Mouse (Mus musculus): ENCODE data around the gene Lta. TPM values are rescaled to one million over a fixed set of nuclear protein-coding genes. Genes with fewer than 3 reads are reported as not detected.

Lta gene
- polyA plus RNA-seq, 1 experiment from 2014 or later = not detected

- H3K4me3 ChIP-seq (ENCODE audit: low read depth, low read length) = peak within 1 kb of the TSS; percentile 48
- DNase-seq (peak; percentile 58), ATAC-seq (no peak)
- H3K4me1 ChIP-seq (ENCODE audit: insufficient read depth) = peaks cover 8% of the 10 kb centered on the region
- 19% methylated on average over 13 of the region's 13 CpGs for WGBS (ENCODE audit: insufficient replicate concordance)
- H3K9ac ChIP-seq (replicated peaks) = peak within 1 kb of the TSS; percentile 40
- H3K27ac ChIP-seq (ENCODE audit: low read depth) = peak within 1 kb of the TSS; percentile 75
- no peaks in the 10 kb centered on the region; the same call in 1 of the 2 replicates for H3K36me3 ChIP-seq (replicated peaks; ENCODE audit: insufficient read depth, low read length)
- no peaks in the 10 kb centered on the region for H3K9me3 ChIP-seq (ENCODE audit: low read length)
- peak within 1 kb of the TSS; percentile 62 for H3K4me2 ChIP-seq (ENCODE audit: low read depth, low read length)
- TF ChIP-seq CTCF (IDR thresholded peaks at IDR 0.05; ENCODE audit: low read depth) = no peak
- no peak for TF ChIP-seq EP300 (IDR thresholded peaks at IDR 0.05; ENCODE audit: low read depth)
- peaks cover 29% of the 10 kb centered on the region; the same call in 1 of the 2 replicates for H3K27me3 ChIP-seq (ENCODE audit: insufficient read depth, low read length)
Measured at GRCm38 (mm10) chr17:35201787-35202186, 3.4 kb downstream of the Lta start, which contains the start of gene Tnf. Tnf (minus strand) TSS chr17:35202007.

DNA sequence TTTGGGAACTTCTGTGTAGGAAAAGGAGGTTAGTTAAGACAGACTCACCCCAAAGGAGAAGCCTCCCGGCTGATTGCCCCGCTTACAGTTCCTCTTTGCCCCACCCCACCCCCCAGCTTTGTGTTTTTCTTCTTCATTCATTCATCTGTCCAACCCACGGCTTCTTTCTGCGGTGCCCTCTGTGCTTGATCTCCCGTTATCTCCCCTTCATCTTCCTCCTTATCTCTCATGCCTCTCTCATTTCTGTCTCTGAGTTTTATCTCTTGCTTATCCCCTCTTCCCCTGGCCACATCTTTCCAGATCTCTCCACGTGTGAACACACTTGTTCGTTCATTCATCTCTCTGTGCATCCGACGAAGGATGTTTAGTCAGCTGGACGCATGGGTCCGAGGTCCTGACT lies 4.0 kb downstream of the Lta start:
- peak overlapping the region; percentile 40 for H3K9ac ChIP-seq (replicated peaks)
- H3K4me2 ChIP-seq (ENCODE audit: low read depth, low read length) = peak overlapping the region; percentile 62
- DNase-seq (no peak), ATAC-seq (no peak)
- TF ChIP-seq CTCF (IDR thresholded peaks at IDR 0.05; ENCODE audit: low read depth) (no peak), EP300 (IDR thresholded peaks at IDR 0.05; ENCODE audit: low read depth) (no peak)
- H3K27me3 ChIP-seq (ENCODE audit: insufficient read depth, low read length) = peaks cover 29% of the 10 kb centered on the region; the same call in 1 of the 2 replicates
- H3K9me3 ChIP-seq (ENCODE audit: low read length) = no peaks in the 10 kb centered on the region
- H3K36me3 ChIP-seq (replicated peaks; ENCODE audit: insufficient read depth, low read length) = no peaks in the 10 kb centered on the region; the same call in 1 of the 2 replicates
- H3K4me3 ChIP-seq (ENCODE audit: low read depth, low read length) = peak overlapping the region; percentile 48
- 20% methylated on average over 11 of the region's 11 CpGs for WGBS (ENCODE audit: insufficient replicate concordance)
- H3K27ac ChIP-seq (ENCODE audit: low read depth) = peak overlapping the region; percentile 75
- peaks cover 8% of the 10 kb centered on the region for H3K4me1 ChIP-seq (ENCODE audit: insufficient read depth)

DNA sequence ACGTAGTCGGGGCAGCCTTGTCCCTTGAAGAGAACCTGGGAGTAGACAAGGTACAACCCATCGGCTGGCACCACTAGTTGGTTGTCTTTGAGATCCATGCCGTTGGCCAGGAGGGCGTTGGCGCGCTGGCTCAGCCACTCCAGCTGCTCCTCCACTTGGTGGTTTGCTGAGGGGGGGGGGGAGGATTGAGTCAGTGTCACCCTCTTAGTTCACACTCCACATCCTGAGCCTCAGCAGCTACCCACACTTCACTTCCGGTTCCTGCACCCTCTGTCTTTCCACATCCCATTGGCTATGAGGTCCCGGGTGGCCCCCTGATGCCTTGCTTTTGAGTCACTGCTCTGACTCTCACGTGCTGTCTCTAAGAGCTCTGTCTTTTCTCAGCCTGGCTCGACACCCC lies 4.8 kb downstream of the Lta start:
- ATAC-seq = peak; percentile 66
- peaks cover 31% of the 10 kb centered on the region; the same call in 1 of the 2 replicates for H3K27me3 ChIP-seq (ENCODE audit: insufficient read depth, low read length)
- H3K36me3 ChIP-seq (replicated peaks; ENCODE audit: insufficient read depth, low read length) = no peaks in the 10 kb centered on the region; the same call in 1 of the 2 replicates
- DNase-seq = peak; percentile 69
- H3K4me2 ChIP-seq (ENCODE audit: low read depth, low read length) = peak overlapping the region; percentile 62
- 31% methylated on average over 11 of the region's 11 CpGs for WGBS (ENCODE audit: insufficient replicate concordance)
- TF ChIP-seq EP300 (IDR thresholded peaks at IDR 0.05; ENCODE audit: low read depth) (no peak), CTCF (IDR thresholded peaks at IDR 0.05; ENCODE audit: low read depth) (no peak)
- H3K4me1 ChIP-seq (ENCODE audit: insufficient read depth) = peaks cover 8% of the 10 kb centered on the region
- H3K9me3 ChIP-seq (ENCODE audit: low read length) = no peaks in the 10 kb centered on the region
- H3K9ac ChIP-seq (replicated peaks) = peak overlapping the region; percentile 30; the same call in 1 of the 2 replicates
- peak overlapping the region; percentile 48 for H3K4me3 ChIP-seq (ENCODE audit: low read depth, low read length)
- H3K27ac ChIP-seq (ENCODE audit: low read depth) = peak overlapping the region; percentile 75

DNA sequence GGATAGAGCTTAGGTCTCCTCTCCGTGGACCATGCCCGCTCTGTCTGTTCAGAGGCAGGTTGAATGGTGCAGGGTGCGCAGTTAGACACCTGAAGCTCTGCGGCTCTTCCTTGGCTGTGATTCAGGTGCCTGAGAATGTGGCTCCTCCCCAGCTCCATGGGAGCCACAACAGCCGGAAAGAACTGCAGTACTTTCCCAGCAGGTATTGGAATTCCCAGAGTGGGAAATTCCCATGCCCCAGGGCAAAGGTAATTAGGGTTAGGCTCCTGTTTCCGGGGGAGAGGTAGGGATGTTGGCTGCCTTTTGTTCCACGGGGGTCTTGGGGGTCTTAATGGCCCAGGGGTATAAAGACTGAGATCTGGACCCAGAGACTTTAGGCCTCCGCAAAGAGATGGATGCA lies 6.2 kb downstream of the Lta start:
- Histone ChIP-seq H3K9me3 (ENCODE audit: low read length) (no peaks in the 10 kb centered on the region), H3K4me2 (ENCODE audit: low read depth, low read length) (no peak overlapping the region), H3K9ac (replicated peaks) (no peak overlapping the region), H3K4me3 (ENCODE audit: low read depth, low read length) (no peak overlapping the region), H3K36me3 (replicated peaks; ENCODE audit: insufficient read depth, low read length) (no peaks in the 10 kb centered on the region; the same call in 1 of the 2 replicates), H3K4me1 (ENCODE audit: insufficient read depth) (peaks cover 16% of the 10 kb centered on the region), H3K27me3 (ENCODE audit: insufficient read depth, low read length) (peaks cover 34% of the 10 kb centered on the region), H3K27ac (ENCODE audit: low read depth) (no peak overlapping the region)
- TF ChIP-seq CTCF (IDR thresholded peaks at IDR 0.05; ENCODE audit: low read depth) (no peak), EP300 (IDR thresholded peaks at IDR 0.05; ENCODE audit: low read depth) (no peak)
- ATAC-seq = no peak
- no peak for DNase-seq
- 60% methylated on average over 8 of the region's 8 CpGs for WGBS (ENCODE audit: insufficient replicate concordance)

DNA sequence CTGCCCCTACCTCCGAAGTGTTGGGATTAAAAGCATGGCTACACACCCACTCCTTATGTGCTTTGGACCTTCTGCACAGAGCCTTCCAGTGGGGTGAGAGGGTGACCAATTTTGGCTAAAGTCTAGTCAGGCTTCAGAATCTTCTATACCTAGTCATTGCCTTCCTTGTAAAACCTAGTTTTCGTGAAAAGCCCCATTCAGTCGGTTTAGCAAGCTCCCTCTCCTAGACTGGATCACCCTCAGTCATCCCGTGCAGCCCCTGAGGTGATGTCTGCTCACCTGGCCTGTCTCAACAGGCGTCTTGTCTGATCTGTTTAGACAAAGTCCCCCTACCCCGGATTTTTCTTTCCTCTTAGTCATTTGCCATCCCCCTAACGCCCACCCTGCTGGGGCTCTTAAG lies 7.1 kb downstream of the Lta start:
- no peak for ATAC-seq
- no peak overlapping the region for H3K27ac ChIP-seq (ENCODE audit: low read depth)
- H3K9ac ChIP-seq (replicated peaks) = no peak overlapping the region
- TF ChIP-seq CTCF (IDR thresholded peaks at IDR 0.05; ENCODE audit: low read depth) (no peak), EP300 (IDR thresholded peaks at IDR 0.05; ENCODE audit: low read depth) (no peak)
- H3K9me3 ChIP-seq (ENCODE audit: low read length) = no peaks in the 10 kb centered on the region
- no peak for DNase-seq
- WGBS (ENCODE audit: insufficient replicate concordance) = 69% methylated on average over 7 of the region's 7 CpGs
- H3K36me3 ChIP-seq (replicated peaks; ENCODE audit: insufficient read depth, low read length) = no peaks in the 10 kb centered on the region; the same call in 1 of the 2 replicates
- peaks cover 16% of the 10 kb centered on the region for H3K4me1 ChIP-seq (ENCODE audit: insufficient read depth)
- no peak overlapping the region for H3K4me3 ChIP-seq (ENCODE audit: low read depth, low read length)
- no peak overlapping the region for H3K4me2 ChIP-seq (ENCODE audit: low read depth, low read length)
- peaks cover 26% of the 10 kb centered on the region for H3K27me3 ChIP-seq (ENCODE audit: insufficient read depth, low read length)

DNA sequence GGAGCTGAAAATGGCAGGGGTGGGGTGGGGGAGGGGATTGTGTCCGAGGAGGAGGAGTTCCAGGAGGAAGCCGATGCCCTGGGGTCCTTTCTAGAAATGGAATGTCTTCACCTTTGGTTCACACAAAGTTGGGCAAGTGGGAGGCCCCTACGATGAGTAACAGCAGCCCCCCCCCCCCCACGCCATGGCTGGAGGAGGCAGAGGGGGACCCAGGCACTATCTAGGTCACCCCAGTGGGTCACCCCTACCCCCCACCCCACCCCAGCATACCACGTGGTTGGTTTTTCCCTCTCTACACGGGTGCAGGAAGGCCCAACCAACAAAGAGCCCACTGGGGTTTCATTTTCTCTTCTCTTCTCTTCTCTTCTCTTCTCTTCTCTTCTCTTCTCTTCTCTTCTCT lies 8.0 kb downstream of the Lta start:
- H3K27me3 ChIP-seq (ENCODE audit: insufficient read depth, low read length) = peaks cover 23% of the 10 kb centered on the region

More for the DNA sequence above, 8.0 kb downstream of the Lta start:
- H3K36me3 ChIP-seq (replicated peaks; ENCODE audit: insufficient read depth, low read length) = no peaks in the 10 kb centered on the region; the same call in 1 of the 2 replicates
- H3K4me3 ChIP-seq (ENCODE audit: low read depth, low read length) = no peak overlapping the region
- H3K27ac ChIP-seq (ENCODE audit: low read depth) = no peak overlapping the region
- no peak for ATAC-seq
- no peak for DNase-seq
- WGBS (ENCODE audit: insufficient replicate concordance) = 24% methylated on average over 4 of the region's 6 CpGs
- TF ChIP-seq EP300 (IDR thresholded peaks at IDR 0.05; ENCODE audit: low read depth) = no peak
- TF ChIP-seq CTCF (IDR thresholded peaks at IDR 0.05; ENCODE audit: low read depth) = no peak
- H3K4me2 ChIP-seq (ENCODE audit: low read depth, low read length) = no peak overlapping the region
- H3K9ac ChIP-seq (replicated peaks) = no peak overlapping the region
- no peaks in the 10 kb centered on the region for H3K9me3 ChIP-seq (ENCODE audit: low read length)
- peaks cover 14% of the 10 kb centered on the region for H3K4me1 ChIP-seq (ENCODE audit: insufficient read depth)
